Mouse (Mus musculus) MEL (cell line): ENCODE measurements around the gene Lad1. TPM values are rescaled to one million over a fixed set of nuclear protein-coding genes. Genes with fewer than 3 reads are reported as not detected.

Experiments
- DNase-seq: peaks from one replicate; pipeline ENCODE4 v3.0.0; 2011; ENCODE audit warnings: low read depth, low spot score
- H3K27ac ChIP-seq: 2 replicates; pipeline ENCODE4 v1.5.1; 2012; ENCODE audit warnings: low read depth, mild to moderate bottlenecking, control low read depth, low read length, moderate library complexity; ENCODE audit not compliant: control insufficient read depth
- H3K27me3 ChIP-seq, 2 experiments: fragments of 150-350 bp in 1 of 2; sonication (generic) in 1 of 2; 2 replicates each; pipeline ENCODE4 v1.6.1; 2012; ENCODE audit warnings: low read length in 2 of 2, mild to moderate bottlenecking in 2 of 2, improper control_type of control experiment in 1 of 2, moderate library complexity in 1 of 2; ENCODE audit not compliant: insufficient read depth in 2 of 2, control insufficient read depth in 1 of 2
- H3K36me3 ChIP-seq, 2 experiments: 2 replicates each; pipeline ENCODE4 v1.6.1; 2012 to 2014; ENCODE audit warnings: low read length in 2 of 2, improper control_type of control experiment in 1 of 2, inconsistent platforms in 1 of 2, mild to moderate bottlenecking in 1 of 2; ENCODE audit not compliant: insufficient read depth in 2 of 2, control insufficient read depth in 1 of 2
- H3K4me1 ChIP-seq, 2 experiments: fragments of 150-350 bp in 1 of 2; sonication (generic) in 1 of 2; 2 replicates each; pipeline ENCODE4 v1.6.1; 2012; ENCODE audit warnings: low read length in 2 of 2, improper control_type of control experiment in 1 of 2, mild to moderate bottlenecking in 1 of 2; ENCODE audit not compliant: insufficient read depth in 2 of 2, control insufficient read depth in 1 of 2
- H3K4me3 ChIP-seq, 2 experiments: fragments of 150-350 bp in 1 of 2; sonication (generic) in 1 of 2; 2 replicates each; pipeline ENCODE4 v1.5.1; 2012; ENCODE audit warnings: low read depth in 2 of 2, low read length in 2 of 2, mild to moderate bottlenecking in 2 of 2, moderate library complexity in 2 of 2, control low read depth in 1 of 2, improper control_type of control experiment in 1 of 2; ENCODE audit not compliant: control insufficient read depth in 1 of 2, insufficient read depth in 1 of 2
- H3K79me2 ChIP-seq: 2 replicates; pipeline ENCODE4 v1.6.1; 2012; ENCODE audit warnings: mild to moderate bottlenecking, low read length, moderate library complexity; ENCODE audit not compliant: control insufficient read depth, poor library complexity, insufficient read depth
- H3K9ac ChIP-seq: 2 replicates; pipeline ENCODE4 v1.6.1; 2012; ENCODE audit warnings: low read depth, mild to moderate bottlenecking, control low read depth, low read length, moderate library complexity; ENCODE audit not compliant: control insufficient read depth, poor library complexity, severe bottlenecking
- H3K9me3 ChIP-seq: fragments of 150-350 bp; sonication (generic); replicated peaks from 2 replicates; pipeline ENCODE4 v1.6.1; 2012; ENCODE audit warnings: mild to moderate bottlenecking, low read length, improper control_type of control experiment, moderate library complexity; ENCODE audit not compliant: insufficient read depth
- CHD2 ChIP-seq: IDR thresholded peaks from 2 replicates; pipeline ENCODE4 v1.6.1; 2011; ENCODE audit warnings: low read length, improper control_type of control experiment
- CTCF ChIP-seq, 3 experiments: IDR thresholded peaks in 2 of 3; conservative IDR thresholded peaks in 1 of 3; 2 replicates each; pipeline ENCODE4 v1.5.1; 2011 to 2012; ENCODE audit warnings: low read length in 3 of 3, low read depth in 2 of 3, mild to moderate bottlenecking in 2 of 3, improper control_type of control experiment in 1 of 3, inconsistent platforms in 1 of 3, mixed read lengths in 1 of 3, moderate library complexity in 1 of 3; ENCODE audit not compliant: control insufficient read depth in 1 of 3, insufficient read depth in 1 of 3, poor library complexity in 1 of 3, severe bottlenecking in 1 of 3
- E2F4 ChIP-seq: IDR thresholded peaks from 2 replicates; pipeline ENCODE4 v1.6.1; 2011; ENCODE audit warnings: low read depth, low read length, improper control_type of control experiment, borderline replicate concordance
- ELF1 ChIP-seq: IDR thresholded peaks from 2 replicates; pipeline ENCODE4 v1.6.1; 2014; ENCODE audit warnings: low read depth, mild to moderate bottlenecking, inconsistent platforms, low read length, improper control_type of control experiment, moderate library complexity
- ETS1 ChIP-seq: IDR thresholded peaks from 2 replicates; pipeline ENCODE4 v1.6.1; 2012; ENCODE audit warnings: low read depth, mild to moderate bottlenecking, inconsistent platforms, low read length, improper control_type of control experiment, moderate library complexity
- GABPA ChIP-seq: IDR thresholded peaks from 2 replicates; pipeline ENCODE4 v1.6.1; 2012; ENCODE audit warnings: low read depth, mild to moderate bottlenecking, inconsistent platforms, low read length, improper control_type of control experiment, moderate library complexity
- HCFC1 ChIP-seq: IDR thresholded peaks from 2 replicates; pipeline ENCODE4 v1.6.1; 2012; ENCODE audit warnings: low read depth, mild to moderate bottlenecking, inconsistent platforms, low read length, improper control_type of control experiment, moderate library complexity
- JUND ChIP-seq: IDR thresholded peaks from 2 replicates; pipeline ENCODE4 v1.6.1; 2011; ENCODE audit warnings: low read depth, mild to moderate bottlenecking, improper control_type of control experiment, low read length
- MAX ChIP-seq: IDR thresholded peaks from 2 replicates; pipeline ENCODE4 v1.6.1; 2011; ENCODE audit warnings: low read length, improper control_type of control experiment
- MAZ ChIP-seq: IDR thresholded peaks from 2 replicates; pipeline ENCODE4 v1.6.1; 2012; ENCODE audit warnings: low read depth, mild to moderate bottlenecking, inconsistent platforms, low read length, improper control_type of control experiment
- MEF2A ChIP-seq: IDR thresholded peaks from 2 replicates; pipeline ENCODE4 v1.6.1; 2014; ENCODE audit warnings: low read depth, mild to moderate bottlenecking, inconsistent platforms, low read length, improper control_type of control experiment; ENCODE audit not compliant: poor library complexity, insufficient replicate concordance, severe bottlenecking; ENCODE audit errors: extremely low read depth
- POLR2A ChIP-seq, 2 experiments: IDR thresholded peaks; 2 replicates each; pipeline ENCODE4 v1.6.1; 2011 to 2012; ENCODE audit warnings: low read length in 2 of 2, mild to moderate bottlenecking in 2 of 2, control low read depth in 1 of 2, improper control_type of control experiment in 1 of 2, low read depth in 1 of 2, moderate library complexity in 1 of 2; ENCODE audit not compliant: control insufficient read depth in 1 of 2, insufficient read depth in 1 of 2, poor library complexity in 1 of 2
- POLR2AphosphoS2 ChIP-seq: IDR thresholded peaks from 2 replicates; pipeline ENCODE4 v1.6.1; 2011; ENCODE audit warnings: low read length, improper control_type of control experiment
- POLR2AphosphoS5 ChIP-seq: IDR thresholded peaks from 2 replicates; pipeline ENCODE4 v1.6.1; 2012; ENCODE audit warnings: low read depth, borderline replicate concordance, mild to moderate bottlenecking, inconsistent platforms, low read length, moderate library complexity, mixed read lengths
- RAD21 ChIP-seq: IDR thresholded peaks from 2 replicates; pipeline ENCODE4 v1.6.1; 2011; ENCODE audit warnings: mild to moderate bottlenecking, low read depth, low read length, improper control_type of control experiment
- RCOR1 ChIP-seq: IDR thresholded peaks from 2 replicates; pipeline ENCODE4 v1.6.1; 2012; ENCODE audit warnings: low read depth, mild to moderate bottlenecking, inconsistent platforms, low read length, improper control_type of control experiment
- SIN3A ChIP-seq: IDR thresholded peaks from 2 replicates; pipeline ENCODE4 v1.6.1; 2012; ENCODE audit warnings: low read length, improper control_type of control experiment, inconsistent platforms
- SMC3 ChIP-seq: IDR thresholded peaks from 2 replicates; pipeline ENCODE4 v1.6.1; 2011; ENCODE audit warnings: low read depth, low read length, improper control_type of control experiment
- TBP ChIP-seq: IDR thresholded peaks from 2 replicates; pipeline ENCODE4 v1.8.0; 2011; ENCODE audit warnings: low read depth, low read length, improper control_type of control experiment
- TCF12 ChIP-seq: IDR thresholded peaks from 2 replicates; pipeline ENCODE4 v1.6.1; 2014; ENCODE audit warnings: low read depth, mild to moderate bottlenecking, inconsistent platforms, low read length, improper control_type of control experiment, moderate library complexity
- USF1 ChIP-seq: IDR thresholded peaks from 2 replicates; pipeline ENCODE4 v1.6.1; 2014; ENCODE audit warnings: low read depth, mild to moderate bottlenecking, inconsistent platforms, low read length, improper control_type of control experiment, moderate library complexity
- USF2 ChIP-seq, 2 experiments: IDR thresholded peaks; 2 replicates each; pipeline ENCODE4 v1.6.1; 2011 to 2012; ENCODE audit warnings: improper control_type of control experiment in 2 of 2, low read length in 2 of 2, borderline replicate concordance in 1 of 2, inconsistent platforms in 1 of 2, low read depth in 1 of 2, mild to moderate bottlenecking in 1 of 2; ENCODE audit not compliant: insufficient read depth in 1 of 2
- ZMIZ1 ChIP-seq: IDR thresholded peaks from 2 replicates; pipeline ENCODE4 v1.6.1; 2012; ENCODE audit warnings: low read depth, mild to moderate bottlenecking, inconsistent platforms, low read length, improper control_type of control experiment, moderate library complexity
- ZNF384 ChIP-seq: IDR thresholded peaks from 2 replicates; pipeline ENCODE4 v1.6.1; 2012; ENCODE audit warnings: low read depth, mild to moderate bottlenecking, inconsistent platforms, low read length, improper control_type of control experiment
- polyA plus RNA-seq, 2 experiments: library from polyadenylated mRNA; stranded (reverse) in 1 of 2; unstranded in 1 of 2; fragments of >175 nt in 1 of 2; fragments of >200 nt in 1 of 2; gene quantifications; 2 replicates each; pipeline versions ENCODE4 v1.2.1 to v1.2.4; 2012; ENCODE audit warnings: low replicate concordance in 2 of 2, low read depth in 1 of 2; ENCODE audit not compliant: insufficient read length in 2 of 2, insufficient read depth in 1 of 2, missing spikeins in 1 of 2
- total RNA-seq: library from RNA; depleted of rRNA; stranded (reverse); fragments of 300-350 nt; gene quantifications from 2 replicates; pipeline ENCODE4 v1.2.3, GENCODE M21; 2012

Lad1 gene
- total and polyA plus RNA-seq, 3 experiments = not detected

DNA sequence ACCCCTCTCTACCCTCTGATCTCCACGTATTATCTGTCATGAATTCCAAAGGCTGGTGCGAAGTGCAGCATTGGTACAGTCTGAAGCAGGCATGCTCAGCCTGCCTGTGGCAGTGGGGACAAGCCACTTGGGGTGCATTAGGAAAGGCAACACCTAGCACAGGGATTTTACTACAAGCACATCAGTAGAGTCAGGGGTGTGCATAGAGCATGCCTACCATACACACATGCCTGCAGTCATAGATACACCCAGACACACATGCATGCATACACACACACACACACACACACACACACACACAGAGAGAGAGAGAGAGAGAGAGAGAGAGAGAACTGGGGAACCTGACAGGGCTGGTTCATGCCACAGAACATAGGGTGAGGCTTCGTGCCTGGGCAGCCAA is 6.2 kb upstream of the Lad1 start:
- H3K79me2 ChIP-seq = no peaks in the 10 kb centered on the region
- H3K9ac ChIP-seq = no peak overlapping the region
- H3K27ac ChIP-seq = no peak overlapping the region
- H3K4me3 ChIP-seq = no peak overlapping the region
- H3K9me3 ChIP-seq = no peaks in the 10 kb centered on the region
- H3K4me1 ChIP-seq = no peaks in the 10 kb centered on the region; a peak in 1 of 4 replicates
- H3K27me3 ChIP-seq = peaks cover 7 to 23% of the 10 kb centered on the region in 2 experiments
- no peaks in the 10 kb centered on the region for H3K36me3 ChIP-seq
- DNase-seq = no peak
- TF ChIP-seq TCF12 (no peak), SIN3A (no peak), POLR2AphosphoS2 (no peak), SMC3 (no peak), POLR2A (IDR thresholded peaks at IDR 0.05; ENCODE audit: control insufficient read depth in 1 of 2, insufficient read depth in 1 of 2, low read depth in 1 of 2, low read length in 2 of 2, poor library complexity in 1 of 2) (no peak), MAZ (no peak), POLR2AphosphoS5 (no peak), ZNF384 (no peak), ZMIZ1 (no peak), GABPA (no peak)

GRCm38 (mm10) chr1:135812618-135813017 is 5.8 kb upstream of the Lad1 start:
- no peak overlapping the region for H3K4me3 ChIP-seq
- no peaks in the 10 kb centered on the region for H3K9me3 ChIP-seq
- H3K27ac ChIP-seq = no peak overlapping the region
- no peaks in the 10 kb centered on the region; a peak in 1 of 4 replicates for H3K4me1 ChIP-seq
- no peaks in the 10 kb centered on the region for H3K36me3 ChIP-seq
- DNase-seq = no peak
- no peak overlapping the region for H3K9ac ChIP-seq
- no peak for TF ChIP-seq POLR2A (IDR thresholded peaks at IDR 0.05; ENCODE audit: control insufficient read depth in 1 of 2, insufficient read depth in 1 of 2, low read depth in 1 of 2, low read length in 2 of 2, poor library complexity in 1 of 2)
- TF ChIP-seq MAZ = no peak
- TF ChIP-seq ZNF384 = no peak
- TF ChIP-seq RAD21 = no peak
- no peak for TF ChIP-seq USF2 (IDR thresholded peaks at IDR 0.05; ENCODE audit: borderline replicate concordance in 1 of 2, insufficient read depth in 1 of 2, low read depth in 1 of 2, low read length in 2 of 2)
- TF ChIP-seq USF1 = no peak
- no peak for TF ChIP-seq CHD2
- TF ChIP-seq CTCF (IDR thresholded peaks at IDR 0.05 in 2 of 3, conservative IDR thresholded peaks at IDR 0.05 in 1 of 3; ENCODE audit: control insufficient read depth in 1 of 3, insufficient read depth in 1 of 3, low read depth in 2 of 3, low read length in 3 of 3, poor library complexity in 1 of 3, severe bottlenecking in 1 of 3) = no peak
- TF ChIP-seq HCFC1 = no peak
- no peak for TF ChIP-seq ELF1
- no peak for TF ChIP-seq TCF12
- TF ChIP-seq MEF2A = no peak
- TF ChIP-seq MAX = no peak
- TF ChIP-seq TBP = no peak
- no peak for TF ChIP-seq E2F4
- TF ChIP-seq JUND = no peak
- no peak for TF ChIP-seq ETS1
- no peak for TF ChIP-seq POLR2AphosphoS2
- no peak for TF ChIP-seq RCOR1
- TF ChIP-seq, all 39 proteins: peak for 0
- peaks cover 7 to 24% of the 10 kb centered on the region in 2 experiments for H3K27me3 ChIP-seq
- no peaks in the 10 kb centered on the region for H3K79me2 ChIP-seq
